Mouse (Mus musculus) neural tube, embryonic 10.5 days (tissue): ENCODE data around the gene G430095P16Rik.

ENCODE experiments used
- DNase-seq: peaks from one replicate; pipeline ENCODE4 v3.0.0-alpha.2; 2017; ENCODE audit warnings: low spot score; ENCODE audit errors: extremely low spot score

G430095P16Rik gene

GRCm38 (mm10) chr8:84722850-84723570 lies at the start of gene G430095P16Rik:
Gene G430095P16Rik, plus strand, starts transcription at chr8:84723007.
- DNase-seq: no peak

GRCm38 (mm10) chr8:84677305-84677704 lies 45.5 kb upstream of the G430095P16Rik start:
- no peak for DNase-seq

GRCm38 (mm10) chr8:84681476-84681875 lies 41.3 kb upstream of the G430095P16Rik start:
- DNase-seq: no peak

- DNase-seq: no peak
These were observed 40.5 kb upstream of the G430095P16Rik start for GRCm38 (mm10) chr8:84682257-84682656.

DNA sequence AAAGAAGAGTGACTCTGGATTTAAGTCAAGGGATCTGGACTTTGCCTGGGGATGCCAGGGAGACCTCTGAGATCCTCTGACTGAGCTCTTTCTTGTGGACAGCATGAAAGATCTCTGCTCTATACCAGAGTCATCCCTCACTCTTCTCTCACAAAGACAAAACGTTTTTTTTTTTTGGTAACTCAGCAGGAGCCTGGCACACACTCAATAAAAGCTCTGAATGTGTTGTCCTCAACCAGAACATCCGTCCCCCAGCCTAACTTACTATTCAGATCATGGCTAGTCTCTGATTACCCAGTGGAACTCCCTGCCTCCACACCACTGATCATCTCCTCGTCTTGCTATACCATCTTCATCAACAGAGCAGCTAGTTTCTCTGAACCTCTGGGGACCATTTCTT lies 38.3 kb upstream of the G430095P16Rik start:
- DNase-seq: no peak

DNA sequence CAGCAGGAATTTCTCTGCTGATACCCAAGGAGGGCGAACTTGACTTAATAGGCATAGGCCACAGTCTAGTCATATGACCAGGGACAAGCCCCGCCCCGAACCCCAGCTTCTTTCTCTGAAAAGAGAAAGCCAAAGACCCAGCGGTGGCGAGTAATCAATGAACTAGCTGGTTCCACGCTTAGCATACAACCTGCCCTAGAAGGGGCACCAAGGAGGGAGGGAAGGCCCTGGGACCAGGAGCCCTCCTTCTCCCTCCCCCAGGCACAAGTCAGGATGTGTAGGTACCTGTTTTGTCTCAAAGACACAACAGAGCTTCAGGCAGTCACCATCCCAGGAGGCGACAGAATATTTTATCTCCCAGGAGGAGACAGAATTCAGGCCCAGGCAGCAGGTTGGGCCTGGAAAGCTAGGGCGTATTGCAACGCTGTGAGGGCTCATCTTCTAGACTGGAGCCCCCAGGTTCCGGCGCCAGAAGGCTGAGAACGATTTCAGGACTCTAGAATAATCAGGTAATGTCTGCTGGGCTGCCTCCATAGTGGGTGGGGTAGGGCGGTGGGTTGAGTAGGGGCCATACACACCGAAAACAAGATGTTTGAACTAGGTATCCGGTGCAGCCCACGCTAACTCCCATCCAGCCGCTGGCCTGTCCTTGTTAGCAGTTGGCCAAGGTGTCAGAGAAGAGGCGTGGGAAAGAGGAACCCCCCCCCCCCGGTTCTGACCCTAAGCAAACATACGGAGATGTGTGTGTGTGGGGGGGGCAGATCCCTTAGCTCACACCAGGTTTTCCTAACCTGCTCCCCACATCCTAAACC lies 36.4 kb upstream of the G430095P16Rik start, which contains the start of gene Trmt1:
Trmt1 (plus strand) TSS at position 117 of the 812 bp plus-strand sequence.
- DNase-seq: peak; percentile 23

DNA sequence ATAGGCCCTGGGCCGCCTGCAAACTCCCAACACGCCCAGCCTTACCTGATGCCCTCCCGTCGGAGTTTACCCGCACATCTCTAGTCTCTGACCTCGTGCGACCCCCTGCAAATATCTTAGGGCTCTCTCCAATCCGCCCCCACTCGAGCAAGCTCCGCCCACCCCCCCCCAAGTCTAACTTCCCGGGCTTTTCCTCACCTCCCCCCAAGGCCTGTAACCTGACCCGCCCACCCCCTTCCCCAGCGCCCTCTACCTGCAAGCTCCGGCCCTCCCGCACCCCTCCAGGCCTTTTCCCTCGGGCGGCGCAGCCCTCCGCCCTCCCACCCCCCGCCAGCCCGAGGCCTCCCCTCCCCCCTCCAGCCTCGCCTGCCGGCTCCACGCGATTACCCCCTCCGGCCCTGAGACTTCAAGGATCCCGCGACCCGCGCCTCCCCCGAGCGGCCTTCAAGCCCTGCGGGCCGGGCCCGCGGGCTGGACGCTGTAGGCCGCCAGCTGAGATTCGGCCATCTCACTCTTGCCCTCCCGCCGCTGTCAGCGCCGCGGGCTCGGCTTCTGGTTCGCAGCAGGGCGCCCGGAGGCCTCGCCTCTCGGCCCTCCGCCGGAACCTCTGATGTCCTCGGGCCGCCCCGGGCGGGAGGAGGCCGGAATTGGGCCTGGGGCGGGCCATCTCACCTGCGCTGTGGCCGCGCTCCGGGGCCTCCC lies 35.7 kb upstream of the G430095P16Rik start:
- peak; percentile 81 for DNase-seq

DNA sequence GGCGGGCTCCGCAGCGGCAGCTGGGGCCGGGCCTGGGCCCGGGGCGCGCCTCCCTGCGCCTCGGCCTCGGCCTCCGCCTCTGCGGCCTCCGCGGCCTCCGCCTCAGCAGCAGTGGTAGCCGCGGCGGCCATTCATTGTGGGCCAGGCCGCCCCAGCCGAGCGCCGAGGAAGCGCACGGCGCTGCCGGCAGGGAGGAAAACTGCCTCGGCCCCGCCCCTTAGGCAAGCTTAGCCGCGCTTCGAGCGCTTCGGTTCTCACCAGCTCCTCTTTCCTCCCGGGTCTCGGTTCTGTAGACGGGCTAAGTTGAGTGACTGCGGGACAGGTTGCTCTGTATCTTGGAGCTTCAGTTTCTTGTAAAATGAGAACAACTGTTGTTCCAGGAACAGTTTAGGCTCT lies 35.1 kb upstream of the G430095P16Rik start, which contains the start of gene Nacc1:
Nacc1 (minus strand) TSS at position 158 of the 396 bp plus-strand sequence.
- DNase-seq: peak; percentile 87

GRCm38 (mm10) chr8:84689091-84689915 lies 33.5 kb upstream of the G430095P16Rik start:
- peak; percentile 88 for DNase-seq

GRCm38 (mm10) chr8:84693332-84693731 lies 29.5 kb upstream of the G430095P16Rik start:
- DNase-seq: no peak

DNA sequence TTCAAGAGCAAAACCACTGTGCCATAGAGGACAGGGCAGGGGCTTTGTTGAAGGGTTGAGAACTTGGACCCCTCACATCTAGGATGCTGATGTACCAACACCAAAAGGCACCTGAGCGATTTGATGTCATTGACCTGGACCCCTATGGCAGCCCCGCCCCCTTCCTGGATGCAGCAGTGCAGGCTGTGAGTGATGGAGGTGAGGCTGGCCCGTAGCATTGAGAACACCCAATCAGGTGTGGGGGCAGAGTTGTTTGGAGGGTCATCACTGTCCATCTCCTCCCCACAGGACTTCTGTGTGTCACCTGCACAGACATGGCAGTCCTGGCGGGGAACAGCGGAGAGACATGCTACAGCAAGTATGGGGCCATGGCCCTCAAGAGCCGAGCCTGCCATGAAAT lies 27.7 kb upstream of the G430095P16Rik start:
- DNase-seq: no peak

DNA sequence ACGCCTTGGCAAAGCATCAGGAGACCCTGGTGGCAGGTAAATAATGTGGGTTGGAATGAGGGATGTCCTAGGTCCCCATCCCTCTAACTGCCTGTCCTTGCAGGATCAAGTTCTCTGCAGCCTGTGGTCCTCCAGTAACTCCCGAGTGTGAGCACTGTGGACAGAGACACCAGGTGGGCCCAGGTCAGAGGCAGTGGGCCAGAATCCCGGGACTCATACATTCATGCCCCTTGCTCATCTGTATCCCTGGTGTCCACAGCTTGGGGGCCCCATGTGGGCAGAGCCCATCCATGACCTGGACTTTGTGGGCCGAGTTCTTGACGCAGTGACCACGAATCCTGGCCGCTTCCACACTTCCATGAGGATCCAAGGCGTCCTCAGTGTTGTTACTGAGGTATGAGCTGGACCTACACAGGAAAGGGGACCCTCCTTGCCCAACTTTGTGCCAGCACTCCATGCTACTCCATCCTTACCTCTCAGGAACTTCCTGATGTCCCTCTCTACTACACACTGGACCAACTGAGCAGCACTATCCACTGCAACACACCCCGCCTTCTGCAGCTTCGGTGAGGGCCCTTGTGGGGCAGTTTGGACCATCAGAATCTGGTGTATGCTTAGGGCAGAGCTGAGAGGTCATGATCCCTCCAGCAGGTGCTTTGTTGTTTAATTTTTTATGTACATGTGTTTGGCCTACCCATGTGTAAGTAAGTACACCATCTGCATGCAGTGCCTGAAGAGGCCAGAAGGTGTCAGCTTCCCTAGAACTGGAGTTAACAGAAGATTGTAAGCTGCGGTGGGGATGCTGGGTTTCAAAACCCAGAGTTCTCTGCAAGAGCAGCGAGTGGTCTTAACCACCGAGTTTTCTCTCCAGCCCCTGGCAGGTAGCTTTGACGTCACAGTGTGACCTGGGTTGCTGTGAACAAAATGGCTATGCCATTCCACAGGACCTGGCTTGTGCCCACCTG lies 25.4 kb upstream of the G430095P16Rik start:
- DNase-seq: no peak

GRCm38 (mm10) chr8:84698288-84698687 lies 24.5 kb upstream of the G430095P16Rik start:
- DNase-seq: no peak

GRCm38 (mm10) chr8:84698929-84699401 lies 23.8 kb upstream of the G430095P16Rik start:
- no peak for DNase-seq

DNA sequence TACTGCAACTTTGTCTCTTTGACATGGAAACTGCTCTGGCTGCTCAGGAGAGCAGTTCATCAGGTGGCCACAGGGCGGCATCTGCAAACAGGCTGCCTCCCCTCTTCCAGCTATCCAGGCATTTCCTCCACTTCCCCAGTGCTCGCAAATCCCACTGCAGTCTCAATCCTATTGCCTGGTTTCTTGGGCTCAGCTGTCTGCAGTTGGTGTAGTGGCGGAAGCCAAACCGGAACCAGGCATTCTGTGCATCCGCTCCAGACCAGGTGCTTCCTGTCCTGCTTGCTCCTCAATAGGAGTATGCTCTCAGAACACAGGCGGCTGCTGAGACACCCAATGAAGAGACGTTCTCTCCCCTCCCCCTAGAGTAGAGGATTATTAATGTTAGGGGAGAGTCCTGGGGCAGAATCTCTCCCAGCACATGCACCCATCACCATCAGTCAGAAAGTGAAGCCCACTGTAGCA lies 22.9 kb upstream of the G430095P16Rik start:
- no peak for DNase-seq

DNA sequence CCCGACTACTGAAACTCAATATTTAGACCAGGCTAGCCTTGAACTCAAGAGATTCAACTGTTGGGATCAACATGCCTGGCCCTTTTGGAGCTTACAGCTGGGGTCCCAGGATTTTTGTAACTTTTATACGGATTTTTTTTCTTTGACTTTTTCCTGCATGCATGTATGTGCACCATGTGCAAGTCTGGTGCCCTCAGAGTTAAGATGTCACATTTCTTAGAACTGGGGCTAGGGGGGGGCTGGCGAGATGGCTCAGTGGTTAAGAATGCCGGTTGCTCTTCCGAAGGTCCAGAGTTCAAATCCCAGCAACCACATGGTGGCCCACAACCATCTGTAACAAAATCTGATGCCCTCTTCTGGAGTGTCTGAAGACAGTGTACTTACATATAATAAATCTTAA lies 22.3 kb upstream of the G430095P16Rik start:
- DNase-seq: no peak

GRCm38 (mm10) chr8:84700941-84701911 lies 21.6 kb upstream of the G430095P16Rik start, which contains the start of gene Lyl1:
Gene Lyl1, plus strand, starts transcription at chr8:84701457.
- peak; percentile 54 for DNase-seq

DNA sequence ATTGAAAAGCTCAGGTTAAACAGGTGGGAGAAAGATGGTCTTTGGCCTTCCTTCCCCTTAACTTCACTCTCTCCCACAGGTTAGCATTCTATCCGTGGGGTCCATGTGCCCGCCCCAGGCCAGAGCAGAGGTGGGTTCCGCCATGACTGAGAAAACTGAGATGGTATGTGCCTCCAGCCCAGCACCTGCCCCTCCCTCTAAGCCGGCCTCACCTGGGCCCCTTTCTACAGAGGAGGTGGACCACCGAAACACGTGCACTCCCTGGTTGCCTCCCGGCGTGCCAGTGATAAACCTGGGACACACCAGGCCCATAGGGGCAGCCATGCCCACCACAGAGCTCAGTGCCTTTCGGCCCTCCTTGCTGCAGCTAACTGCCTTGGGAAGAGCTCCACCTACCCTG lies 20.2 kb upstream of the G430095P16Rik start:
- DNase-seq: no peak
